Mouse (Mus musculus) Patski (cell line): ENCODE results near the gene Acvr1b. TPM values are rescaled to one million over a fixed set of nuclear protein-coding genes. Genes with fewer than 3 reads are reported as not detected.

Experiments used
- ATAC-seq: fragments of 100-300 bp; one replicate; pipeline ENCODE4 v1.8.0; 2021
- CTCF ChIA-PET: fragments of 350-600 bp; sonication (Branson Sonifier 250); formaldehyde crosslinking; loops from one replicate; lab custom pipeline; 2022; ENCODE audit warnings: inconsistent platforms; lab: Charles Lee
- POLR2A ChIA-PET: fragments of 350-600 bp; sonication (Branson Sonifier 250); formaldehyde crosslinking; loops from one replicate; lab custom pipeline; 2022; ENCODE audit warnings: antibody characterized with exemption, inconsistent platforms; lab: Charles Lee
- DNase-seq: peaks from one replicate; pipeline ENCODE4 v3.0.0-alpha.2; 2011; ENCODE audit warnings: low read depth, low spot score
- H3K27me3 ChIP-seq: fragments of 371-371 bp; one replicate; pipeline ENCODE4 v1.5.1; 2021
- CTCF ChIP-seq: fragments of 100-300 bp; IDR thresholded peaks from one replicate; pipeline ENCODE4 v1.5.1; 2021
- in situ Hi-C: fragments of 300-500 bp; cut with MboI; formaldehyde crosslinking; loops from 3 replicates; pipeline ENCODE4 v1.11.1; 2018; ENCODE audit warnings: low pct_unique_long_range_greater_than_20kb, mixed read lengths
- polyA plus RNA-seq: library from polyadenylated mRNA; unstranded; gene quantifications from one replicate; pipeline ENCODE4 v1.2.3, GENCODE M21; 2021

Acvr1b gene
- polyA plus RNA-seq, 1 experiment from 2014 or later, result 31.1 TPM

- POLR2A ChIA-PET, result interaction anchor here (0.6 to 3.8 kb wide), 3 partner anchors 13 to 53 kb away, joined by 3 to 29 read pairs (median 4); no protein-coding TSS in a partner anchor
- H3K27me3 ChIP-seq, result no peaks in the 10 kb centered on the region
- in situ Hi-C loops, result no loop called here
- TF ChIP-seq CTCF, result no peak
- DNase-seq (no peak), ATAC-seq (no peak)
- CTCF ChIA-PET, result interaction anchor here (1.8 to 8.2 kb wide), 3 partner anchors 9 to 13 kb away, joined by 4 to 92 read pairs (median 28); no protein-coding TSS in a partner anchor
Observed at GRCm38 (mm10) chr15:101223596-101223995, 49.7 kb downstream of the Acvr1b start.

GRCm38 (mm10) chr15:101224006-101224906 lies 50.4 kb downstream of the Acvr1b start, which contains the start of gene Grasp:
Grasp (plus strand) TSS chr15:101224188.
- in situ Hi-C loops, result no loop called here
- H3K27me3 ChIP-seq, result no peaks in the 10 kb centered on the region
- ChIA-PET POLR2A (interaction anchor here (0.6 to 3.8 kb wide), 4 partner anchors 11 to 362 kb away, joined by 3 to 29 read pairs (median 8); no protein-coding TSS in a partner anchor), CTCF (interaction anchor here (1.4 to 8.2 kb wide), 4 partner anchors 8 to 18 kb away, joined by 3 to 92 read pairs (median 16); no protein-coding TSS in a partner anchor)
- TF ChIP-seq CTCF, result no peak
- peak; percentile 51 for ATAC-seq
- no peak for DNase-seq

GRCm38 (mm10) chr15:101224977-101225376 lies 51.1 kb downstream of the Acvr1b start:
- TF ChIP-seq CTCF, result no peak
- H3K27me3 ChIP-seq, result no peaks in the 10 kb centered on the region
- ATAC-seq, result no peak
- POLR2A ChIA-PET, result interaction anchor here (0.6 to 2.0 kb wide), 4 partner anchors 10 to 607 kb away, joined by 3 to 12 read pairs (median 3); no protein-coding TSS in a partner anchor
- CTCF ChIA-PET, result interaction anchor here (1.4 to 8.2 kb wide), 2 partner anchors 11 to 17 kb away, joined by 3 to 92 read pairs; no protein-coding TSS in a partner anchor
- in situ Hi-C loops, result no loop called here
- no peak for DNase-seq

- POLR2A ChIA-PET, result no interaction called here
- no peak for TF ChIP-seq CTCF
- CTCF ChIA-PET, result interaction anchor here (0.9 to 2.2 kb wide), 3 partner anchors 8 to 55 kb away, joined by 3 to 7 read pairs (median 4); no protein-coding TSS in a partner anchor
- no peaks in the 10 kb centered on the region for H3K27me3 ChIP-seq
- in situ Hi-C loops, result no loop called here
- DNase-seq (no peak), ATAC-seq (no peak)
Observed at GRCm38 (mm10) chr15:101227971-101228370, 54.1 kb downstream of the Acvr1b start.

- ATAC-seq (no peak), DNase-seq (no peak)
- CTCF ChIA-PET, result interaction anchor here (2.2 kb wide), 1 partner anchor 9 kb away, joined by 7 read pairs; no protein-coding TSS in a partner anchor
- no peak for TF ChIP-seq CTCF
- in situ Hi-C loops, result no loop called here
- no peaks in the 10 kb centered on the region for H3K27me3 ChIP-seq
- POLR2A ChIA-PET, result no interaction called here
Observed at GRCm38 (mm10) chr15:101228866-101229590, 55.2 kb downstream of the Acvr1b start.

- no peaks in the 10 kb centered on the region for H3K27me3 ChIP-seq
- in situ Hi-C loops, result no loop called here
- CTCF ChIA-PET, result interaction anchor here (1.0 kb wide), 1 partner anchor 53 kb away, joined by 3 read pairs; no protein-coding TSS in a partner anchor
- TF ChIP-seq CTCF, result no peak
- POLR2A ChIA-PET, result no interaction called here
- DNase-seq, result no peak
- ATAC-seq, result no peak
Observed at GRCm38 (mm10) chr15:101230503-101230902, 56.6 kb downstream of the Acvr1b start.

- no peak for ATAC-seq
- H3K27me3 ChIP-seq, result no peaks in the 10 kb centered on the region
- DNase-seq, result no peak
- ChIA-PET POLR2A (no interaction called here), CTCF (interaction anchor here (1.0 kb wide), 1 partner anchor 52 kb away, joined by 3 read pairs; no protein-coding TSS in a partner anchor)
- in situ Hi-C loops, result no loop called here
- no peak for TF ChIP-seq CTCF
Observed at GRCm38 (mm10) chr15:101230995-101231647, 57.3 kb downstream of the Acvr1b start.

GRCm38 (mm10) chr15:101231648-101232180 lies 57.8 kb downstream of the Acvr1b start:
- ATAC-seq (no peak), DNase-seq (no peak)
- in situ Hi-C loops, result no loop called here
- POLR2A ChIA-PET, result interaction anchor here (1.1 kb wide), 1 partner anchor 14 kb away, joined by 4 read pairs; no protein-coding TSS in a partner anchor
- TF ChIP-seq CTCF, result no peak
- CTCF ChIA-PET, result no interaction called here
- H3K27me3 ChIP-seq, result no peaks in the 10 kb centered on the region

GRCm38 (mm10) chr15:101232607-101233006 lies 58.7 kb downstream of the Acvr1b start:
- no peak for ATAC-seq
- no peak for TF ChIP-seq CTCF
- no peak for DNase-seq
- ChIA-PET POLR2A (interaction anchor here (1.1 kb wide), 1 partner anchor 13 kb away, joined by 4 read pairs; no protein-coding TSS in a partner anchor), CTCF (interaction anchor here (0.7 to 0.8 kb wide), 3 partner anchors 9 to 51 kb away, joined by 3 to 4 read pairs (median 4); partner anchors contain the start of gene Grasp)
- in situ Hi-C loops, result no loop called here
- H3K27me3 ChIP-seq, result no peaks in the 10 kb centered on the region
